Mouse (Mus musculus): ENCODE results near the gene Eral1. TPM values are rescaled to one million over a fixed set of nuclear protein-coding genes. Genes with fewer than 3 reads are reported as not detected.
"Not testable (repeated sequence)": the region's sequence is repeated elsewhere in the genome, so short reads cannot be mapped to it uniquely, and the experiment has no call there.

Gene Eral1
- total RNA-seq, 2 experiments from 2014 or later, result 5.0 to 6.7 TPM

DNA sequence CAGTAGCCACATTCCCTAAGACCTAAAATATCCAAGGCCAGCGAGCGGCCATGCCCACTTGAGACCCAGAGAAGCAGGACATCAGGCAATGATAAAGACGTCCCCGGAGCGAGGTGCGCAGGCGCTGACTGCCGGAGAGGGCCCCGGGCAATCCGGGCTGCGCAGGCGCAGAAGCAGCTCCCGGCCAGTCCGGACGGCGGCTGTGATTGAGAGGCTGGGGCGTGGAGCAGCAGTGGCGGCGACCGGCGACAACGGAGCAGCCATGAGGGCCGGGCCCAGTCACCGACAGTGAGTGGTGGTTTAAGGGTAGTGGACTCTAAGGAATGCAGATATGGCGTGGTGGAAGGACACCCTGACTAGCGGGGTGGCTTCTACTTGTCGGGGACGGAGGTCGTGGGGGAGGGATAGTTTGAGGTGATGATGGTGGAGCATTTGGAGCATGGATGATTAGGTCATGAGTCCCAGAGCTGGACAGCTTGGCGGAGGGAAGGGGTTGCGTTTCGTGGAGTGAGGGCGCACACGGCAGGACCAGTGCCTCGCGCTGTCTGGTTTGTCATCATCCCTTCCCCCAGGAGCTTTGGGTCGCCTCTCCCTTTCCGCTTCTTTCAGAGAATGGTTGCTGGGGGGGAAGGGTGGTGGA is 14.4 kb upstream of the Eral1 start, which contains the start of gene Fam222b:
TSS of gene Fam222b (plus strand) at position 157 of the 640 bp plus-strand sequence.
- ATAC-seq (replicated peaks; ENCODE audit: low FRiP score, poor library complexity, severe bottlenecking), result peak; percentile 99

DNA sequence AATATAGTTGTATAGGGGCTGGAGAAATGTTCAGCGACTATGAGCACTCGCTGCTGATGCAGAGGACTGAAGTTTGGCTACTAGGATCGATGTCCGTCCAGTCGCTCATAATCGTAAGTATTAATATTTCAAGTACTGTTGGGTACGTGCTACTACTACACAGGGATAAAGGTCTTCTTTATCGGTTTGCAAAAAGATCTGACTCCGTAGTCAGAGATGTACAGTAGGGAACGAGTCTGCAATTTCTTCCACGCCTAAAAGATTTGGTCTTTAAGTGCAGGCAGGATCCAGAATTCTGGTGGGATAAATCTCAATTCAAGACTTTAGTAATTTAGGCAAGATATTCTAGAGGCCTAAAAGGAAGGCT is 13.9 kb upstream of the Eral1 start:
- ATAC-seq (replicated peaks; ENCODE audit: low FRiP score, poor library complexity, severe bottlenecking), result peak; percentile 42; the same call in 1 of the 2 replicates

DNA sequence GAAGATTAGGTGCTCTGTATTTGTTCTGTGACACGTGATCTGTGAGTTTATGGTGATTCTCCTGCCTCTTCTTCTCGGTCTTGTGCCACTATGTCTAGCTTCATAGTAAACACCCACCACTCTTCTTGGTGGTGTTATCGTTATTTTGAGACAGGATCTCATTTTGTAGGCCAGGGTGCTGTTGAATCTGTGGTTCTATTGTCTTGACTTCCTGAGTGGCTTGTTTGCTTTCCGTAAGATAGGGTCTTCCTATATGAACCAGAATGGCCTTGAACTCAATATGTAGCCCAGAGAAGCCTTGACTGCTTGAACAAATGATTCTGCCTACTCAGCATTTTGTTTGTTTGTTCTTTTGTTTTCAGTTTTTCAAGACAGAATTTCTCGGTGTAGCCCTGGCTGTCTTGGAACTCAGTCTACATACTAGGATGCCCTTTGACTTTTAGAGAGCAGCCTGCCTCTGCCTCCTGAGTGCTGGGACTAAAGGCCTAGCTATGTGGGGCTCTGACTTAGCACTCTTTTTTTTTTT is 7.6 kb upstream of the Eral1 start:
- no peak for ATAC-seq (replicated peaks; ENCODE audit: low FRiP score, poor library complexity, severe bottlenecking)

DNA sequence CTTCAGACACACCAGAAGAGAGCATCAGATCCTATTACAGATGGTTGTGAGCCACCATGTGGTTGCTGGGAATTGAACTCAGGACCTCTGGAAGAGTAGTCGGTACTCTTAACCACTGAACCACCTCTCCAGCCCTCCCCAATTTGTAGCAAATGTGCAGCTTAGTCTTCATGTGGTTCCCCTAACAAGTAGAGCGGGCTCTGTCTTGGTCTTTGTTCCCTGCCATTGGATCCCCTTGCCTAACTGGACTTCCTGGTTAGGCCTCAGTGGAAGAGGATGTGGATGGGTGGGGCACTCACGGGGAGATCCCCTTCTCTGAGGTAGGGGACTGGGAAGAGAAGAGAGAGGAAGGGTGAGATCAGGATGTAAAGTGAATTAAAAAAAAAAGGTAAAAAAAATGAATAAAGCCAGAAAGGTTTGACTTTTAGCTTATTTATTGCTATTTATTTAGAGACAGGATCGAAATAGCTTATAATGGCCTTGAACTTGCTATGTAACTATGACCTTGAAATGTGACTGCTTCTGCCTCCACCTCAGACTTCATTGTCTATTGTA is 6.8 kb upstream of the Eral1 start:
- ATAC-seq (replicated peaks; ENCODE audit: low FRiP score, poor library complexity, severe bottlenecking), result no peak

DNA sequence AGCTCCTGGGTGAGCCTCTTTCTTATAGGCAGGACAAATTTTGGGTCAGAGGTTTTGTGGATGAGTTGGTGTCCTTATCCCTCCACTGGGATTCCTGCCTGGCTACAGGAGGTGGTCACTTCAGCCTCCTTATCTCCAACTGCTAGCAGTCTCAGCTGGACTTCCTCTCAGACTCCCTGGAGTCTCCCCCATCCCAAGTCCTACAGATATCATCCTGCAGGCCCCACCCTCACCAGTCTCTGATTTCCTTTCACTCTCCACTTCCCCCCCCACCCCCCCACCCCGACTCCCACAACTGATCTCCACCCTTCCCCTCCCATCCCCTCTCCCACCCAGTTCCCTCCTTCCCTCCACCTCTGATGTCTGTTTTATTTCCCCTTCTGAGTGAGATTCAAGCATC is 3.4 kb upstream of the Eral1 start:
- no peak for ATAC-seq (replicated peaks; ENCODE audit: low FRiP score, poor library complexity, severe bottlenecking)

DNA sequence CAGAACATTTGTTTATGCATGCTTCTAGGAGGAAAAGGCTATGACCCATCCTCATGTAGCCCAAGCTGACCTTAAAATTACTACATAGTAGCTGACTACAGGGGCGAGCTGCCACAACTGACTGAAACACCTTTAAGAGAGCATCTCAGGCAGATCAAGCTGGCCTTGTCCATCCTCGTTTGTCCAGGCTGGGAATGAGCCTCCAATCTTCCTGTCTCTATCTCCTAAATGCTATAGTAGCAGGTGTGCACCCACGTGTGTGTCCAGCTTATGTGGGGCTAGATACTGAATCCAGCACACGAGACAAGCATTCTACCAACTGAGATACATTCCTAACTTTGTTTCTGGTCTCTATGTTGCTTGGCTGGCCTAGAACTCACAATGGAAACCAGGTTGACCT is 5.5 kb downstream of the Eral1 start:
- peak; percentile 2 for ATAC-seq (replicated peaks; ENCODE audit: low FRiP score, poor library complexity, severe bottlenecking)

DNA sequence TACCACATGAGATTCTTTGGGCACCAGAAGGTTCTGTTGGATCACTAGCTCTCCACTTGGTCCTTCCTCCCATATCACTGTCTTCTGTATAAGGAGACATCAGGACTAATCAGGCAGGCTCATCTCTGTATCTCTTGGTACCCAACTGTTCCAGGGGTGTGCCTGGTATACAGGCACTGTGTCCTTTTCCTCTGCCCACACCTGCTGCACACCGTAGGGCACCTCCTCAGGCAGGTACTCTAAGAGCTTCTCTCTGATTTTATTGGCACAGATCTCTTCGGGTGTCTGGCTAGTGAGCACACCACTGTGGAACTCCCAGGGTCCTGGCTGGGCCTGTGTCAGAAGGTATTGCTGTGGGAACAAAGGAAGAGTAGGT is 5.9 kb downstream of the Eral1 start:
- ATAC-seq (replicated peaks; ENCODE audit: low FRiP score, poor library complexity, severe bottlenecking), result peak; percentile 39

DNA sequence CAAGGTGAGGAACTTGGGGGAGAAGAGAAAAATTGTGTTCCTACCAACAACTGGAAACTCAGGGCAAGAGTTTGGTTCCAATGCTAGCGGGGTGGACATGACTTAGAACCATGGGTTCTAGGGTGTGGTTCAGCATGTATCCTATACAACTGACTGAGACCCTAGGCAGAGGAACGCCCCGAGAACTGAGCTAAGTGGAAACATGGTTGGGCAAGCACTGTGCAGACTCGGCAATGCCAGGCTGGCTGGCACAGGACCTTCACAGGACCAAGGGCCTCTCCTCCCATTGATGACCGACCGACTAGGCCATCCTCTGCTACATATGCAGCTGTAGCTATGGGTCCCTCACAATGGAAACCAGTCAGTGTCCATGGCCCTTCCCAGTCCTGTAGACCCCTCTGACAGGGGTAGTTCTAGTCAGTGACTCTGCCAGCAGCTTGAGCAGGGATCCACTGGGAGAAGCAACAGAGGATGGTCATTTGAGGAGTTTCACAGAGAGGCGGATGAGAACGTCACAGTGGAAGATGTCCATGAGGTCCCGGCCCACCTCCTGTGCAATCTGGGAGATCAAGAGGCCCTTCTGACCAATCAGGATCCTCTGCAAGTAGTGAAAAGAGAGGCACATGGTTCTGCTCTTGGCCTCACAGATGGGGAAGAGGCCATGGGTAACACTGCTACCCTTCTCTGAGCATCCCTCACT is 6.5 kb downstream of the Eral1 start:
- peak; percentile 57 for ATAC-seq (replicated peaks; ENCODE audit: low FRiP score, poor library complexity, severe bottlenecking)

DNA sequence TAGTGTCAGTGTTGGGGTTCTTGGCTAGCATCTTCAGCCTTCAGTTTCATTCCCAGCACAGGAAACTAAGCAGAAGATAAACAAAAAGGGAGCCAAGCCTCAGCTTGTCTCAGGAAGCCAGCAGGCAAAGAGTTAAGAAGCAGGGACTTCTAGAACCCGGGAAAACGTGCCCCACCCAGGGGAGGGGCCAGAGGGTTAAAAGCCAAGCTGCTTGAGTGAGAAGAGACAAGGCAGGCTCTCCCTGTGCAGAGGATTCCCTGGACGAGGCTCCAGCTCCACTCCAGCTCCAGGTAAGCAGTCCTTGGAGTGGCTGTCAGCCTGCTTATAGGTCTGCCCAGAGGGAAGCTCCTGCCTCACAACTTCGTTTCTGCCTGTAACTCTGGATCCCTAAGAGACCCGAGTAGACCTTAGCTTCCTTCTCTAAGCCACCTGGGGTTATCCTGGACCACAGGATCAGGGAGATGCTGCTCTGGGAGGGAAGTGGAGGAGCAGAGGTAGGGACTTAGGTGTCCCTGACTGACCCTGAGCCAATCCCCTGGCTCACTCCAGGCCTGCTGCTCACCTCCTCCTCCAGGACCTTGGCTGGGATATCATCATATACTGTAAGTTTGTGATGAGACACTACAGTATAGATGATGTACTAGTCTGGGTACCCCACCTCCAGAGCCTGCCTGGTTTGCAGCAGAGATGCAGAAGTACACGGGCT is 7.6 kb downstream of the Eral1 start:
- ATAC-seq (replicated peaks; ENCODE audit: low FRiP score, poor library complexity, severe bottlenecking), result peak; percentile 40

DNA sequence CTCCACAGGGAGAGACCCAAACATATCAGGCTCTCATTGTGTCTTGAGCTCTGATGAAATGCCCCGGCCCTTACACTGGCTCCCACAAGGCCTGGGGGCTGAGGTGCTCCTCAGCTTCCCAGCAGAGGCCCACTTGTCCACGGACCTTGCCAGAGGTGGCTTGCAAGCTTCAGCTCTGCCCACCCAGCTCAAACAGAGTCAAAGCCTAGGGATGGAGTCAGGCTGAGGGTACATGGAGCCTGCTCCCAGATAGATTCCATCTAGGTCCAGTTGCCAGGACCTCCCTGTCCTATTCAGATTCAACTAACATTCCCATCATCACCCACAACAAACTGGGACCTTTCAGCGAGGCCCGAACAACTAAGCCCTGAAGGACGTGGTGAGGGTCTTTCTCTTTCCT is 8.2 kb downstream of the Eral1 start:
- ATAC-seq (replicated peaks; ENCODE audit: low FRiP score, poor library complexity, severe bottlenecking), result no peak

DNA sequence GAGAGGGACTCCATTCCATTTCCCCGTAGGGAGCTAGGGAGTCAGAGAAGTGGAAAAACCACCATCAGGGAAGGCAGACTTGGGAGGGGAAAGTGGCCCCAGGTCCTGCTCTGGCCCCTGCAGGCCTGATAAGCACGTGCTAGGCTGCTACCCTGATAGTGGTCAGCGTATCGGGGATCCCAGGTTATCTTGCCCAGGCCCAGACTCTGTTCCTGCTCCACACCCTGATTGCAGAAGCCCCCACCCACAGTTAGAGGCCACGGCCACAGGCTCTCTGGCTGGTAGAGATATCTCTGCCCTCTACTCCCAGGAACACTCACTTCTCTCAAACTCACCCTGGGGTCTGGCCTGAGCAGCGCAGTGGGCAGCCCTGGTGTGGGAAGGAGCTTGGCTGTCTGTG is 10.5 kb downstream of the Eral1 start:
- ATAC-seq (replicated peaks; ENCODE audit: low FRiP score, poor library complexity, severe bottlenecking), result peak; percentile 44

DNA sequence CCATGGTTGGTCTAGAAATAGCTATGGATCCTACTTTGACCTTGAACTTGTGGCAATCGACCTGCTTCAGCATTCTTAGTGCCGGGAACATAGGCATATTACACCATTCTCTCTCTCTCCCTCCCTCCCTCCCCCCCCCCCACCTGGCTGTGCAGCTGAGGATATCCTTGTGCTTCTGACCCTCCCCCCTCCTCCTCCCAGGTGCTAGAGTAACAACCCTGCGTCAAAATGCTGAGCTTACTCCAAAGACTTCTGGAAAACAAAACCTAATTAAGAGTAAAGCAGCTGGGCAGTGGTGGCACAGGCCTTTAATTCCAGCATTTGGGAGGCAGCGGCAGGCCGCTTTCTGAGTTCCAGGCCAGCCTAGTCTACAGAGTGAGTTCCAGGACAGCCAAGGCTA is 11.1 kb downstream of the Eral1 start:
- ATAC-seq (replicated peaks; ENCODE audit: low FRiP score, poor library complexity, severe bottlenecking), result no peak

DNA sequence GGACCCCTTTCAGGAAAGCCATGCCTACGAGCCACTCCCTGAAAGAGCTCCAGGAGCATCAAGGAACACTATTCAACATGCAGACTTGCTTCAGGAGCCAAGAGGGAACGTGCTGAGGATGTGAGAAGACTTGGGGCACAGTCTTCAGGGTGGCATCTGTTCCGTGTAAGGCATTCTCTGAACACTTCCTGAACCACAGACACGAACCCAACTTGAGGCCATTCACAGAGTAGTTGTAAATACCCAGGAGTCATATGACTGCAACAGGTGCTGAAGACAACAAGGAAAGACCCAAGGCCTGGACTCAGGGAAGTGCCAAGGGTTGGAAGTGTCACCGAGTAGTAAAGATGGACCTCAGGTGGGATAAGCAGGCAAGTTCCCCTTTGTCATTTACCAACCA is 12.6 kb downstream of the Eral1 start:
- ATAC-seq (replicated peaks; ENCODE audit: low FRiP score, poor library complexity, severe bottlenecking), result no peak

DNA sequence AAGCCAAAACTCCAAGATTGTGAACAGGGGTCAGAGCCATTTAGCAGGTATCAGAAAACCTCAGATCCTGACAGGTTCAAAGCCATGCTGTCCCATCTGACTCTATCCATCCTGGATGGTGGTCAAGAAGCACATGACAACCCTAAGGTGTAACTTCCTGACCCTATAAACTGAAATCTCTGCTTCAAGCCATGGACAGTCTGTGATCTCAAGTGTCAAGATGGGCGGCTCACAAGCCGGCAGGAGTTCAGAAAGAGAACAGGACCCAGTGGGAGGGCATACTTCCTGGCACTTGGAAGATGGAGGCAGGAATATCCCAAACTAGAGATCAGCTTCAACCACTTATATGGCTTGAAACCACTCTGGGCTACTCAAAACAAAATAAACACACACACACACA is 13.5 kb downstream of the Eral1 start:
- no peak for ATAC-seq (replicated peaks; ENCODE audit: low FRiP score, poor library complexity, severe bottlenecking)

DNA sequence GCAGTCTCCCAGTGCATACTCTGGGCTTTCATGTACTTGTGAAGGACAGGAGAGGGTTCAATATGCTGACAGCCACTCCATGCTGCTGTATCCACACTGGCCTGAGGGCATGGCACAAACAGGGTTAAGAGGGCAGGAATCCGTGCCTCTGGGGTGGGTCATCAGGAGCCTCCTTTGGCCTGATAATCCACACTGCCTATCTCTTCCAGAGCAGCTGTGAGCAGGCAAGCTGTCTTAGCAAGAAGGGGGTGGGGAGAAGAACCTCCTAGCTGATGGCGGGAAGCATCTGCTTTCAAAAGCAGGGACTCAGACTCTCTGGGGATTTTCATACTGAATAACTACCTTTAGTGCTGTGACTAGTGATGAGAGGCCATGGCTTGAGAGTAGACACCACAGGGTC is 14.3 kb downstream of the Eral1 start:
- peak; percentile 74 for ATAC-seq (replicated peaks; ENCODE audit: low FRiP score, poor library complexity, severe bottlenecking)

DNA sequence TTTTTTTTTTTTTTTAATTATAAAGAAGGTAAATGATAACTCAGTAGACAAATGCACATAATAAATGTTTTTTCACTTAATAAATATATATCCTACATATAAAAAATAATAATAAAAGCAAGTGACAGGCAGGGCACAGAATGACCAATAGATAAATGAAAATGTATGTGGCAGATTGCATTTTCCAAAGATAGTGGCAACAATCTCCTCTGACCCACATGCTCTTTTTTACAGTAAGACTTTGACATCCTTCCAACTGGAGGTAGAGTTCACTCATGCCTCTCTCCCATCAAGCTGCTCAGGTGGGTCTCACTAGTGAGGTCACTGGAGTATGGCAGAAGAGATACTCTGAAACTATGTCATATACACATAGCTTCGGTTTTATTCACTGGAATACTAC is 17.6 kb downstream of the Eral1 start:
- ATAC-seq (replicated peaks; ENCODE audit: low FRiP score, poor library complexity, severe bottlenecking), result no peak

DNA sequence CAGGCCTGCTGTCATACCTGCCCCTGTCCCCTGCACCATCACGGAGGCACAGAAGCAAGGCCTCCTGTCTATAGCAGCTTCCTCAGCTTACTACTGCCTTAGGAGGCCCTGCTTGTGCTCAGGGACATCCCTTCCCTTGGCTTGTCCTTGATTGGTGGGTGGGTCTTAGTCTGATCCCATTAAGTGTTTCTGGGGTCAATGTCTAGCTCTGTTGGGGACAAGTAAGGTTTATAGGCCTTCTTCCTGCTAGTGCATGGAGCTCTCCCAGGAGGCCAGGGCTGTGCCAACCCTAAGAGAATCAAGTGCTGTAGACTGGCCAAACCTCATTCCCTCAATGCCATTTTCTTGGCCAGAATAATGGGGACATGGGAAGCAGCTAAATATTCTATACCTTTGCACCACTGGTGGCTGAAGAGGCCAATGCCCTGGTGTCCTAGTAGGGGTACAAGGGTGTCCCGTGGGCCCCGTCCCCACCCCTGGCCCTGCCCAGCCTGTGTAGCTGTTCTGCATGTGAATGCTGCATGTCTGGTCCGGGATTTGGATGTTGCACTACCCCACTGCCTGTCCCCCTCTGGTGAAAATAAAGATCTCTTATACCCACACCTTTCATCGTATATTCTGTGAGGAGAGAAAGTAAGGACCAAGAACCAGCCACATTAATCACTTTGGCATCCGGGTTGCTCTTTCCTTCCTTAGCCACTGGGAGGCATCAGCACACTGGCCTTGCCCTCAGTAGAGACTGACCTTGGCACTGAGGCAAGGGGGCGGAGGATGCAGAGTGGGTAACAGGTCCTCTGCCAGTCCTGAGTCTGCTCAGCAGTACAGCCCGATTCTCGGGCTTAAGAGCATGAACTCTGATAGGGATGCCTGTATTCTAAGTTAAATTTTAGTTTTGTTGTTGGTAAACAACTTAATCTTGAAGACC is 20.1 kb downstream of the Eral1 start:
- peak; percentile 94 for ATAC-seq (replicated peaks; ENCODE audit: low FRiP score, poor library complexity, severe bottlenecking)

DNA sequence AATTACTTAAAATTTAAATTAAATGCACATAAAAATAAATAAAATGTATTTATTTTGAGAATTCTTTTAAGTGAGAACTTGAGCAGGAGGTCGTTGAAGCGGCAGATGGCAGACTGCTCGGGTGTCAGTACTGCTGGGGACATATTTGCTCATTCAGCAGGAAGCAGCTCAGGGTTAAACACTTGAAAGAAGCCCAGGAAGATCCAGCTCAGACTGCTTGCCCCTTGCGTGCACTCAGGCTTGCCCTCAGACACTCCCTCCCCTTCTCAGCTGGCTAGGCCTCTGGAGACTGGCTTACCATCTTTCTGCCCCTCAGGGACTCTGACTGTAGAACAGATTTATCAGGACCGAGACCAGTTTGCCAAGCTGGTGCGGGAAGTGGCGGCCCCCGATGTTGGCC is 23.2 kb downstream of the Eral1 start:
- ATAC-seq (replicated peaks; ENCODE audit: low FRiP score, poor library complexity, severe bottlenecking), result no peak

DNA sequence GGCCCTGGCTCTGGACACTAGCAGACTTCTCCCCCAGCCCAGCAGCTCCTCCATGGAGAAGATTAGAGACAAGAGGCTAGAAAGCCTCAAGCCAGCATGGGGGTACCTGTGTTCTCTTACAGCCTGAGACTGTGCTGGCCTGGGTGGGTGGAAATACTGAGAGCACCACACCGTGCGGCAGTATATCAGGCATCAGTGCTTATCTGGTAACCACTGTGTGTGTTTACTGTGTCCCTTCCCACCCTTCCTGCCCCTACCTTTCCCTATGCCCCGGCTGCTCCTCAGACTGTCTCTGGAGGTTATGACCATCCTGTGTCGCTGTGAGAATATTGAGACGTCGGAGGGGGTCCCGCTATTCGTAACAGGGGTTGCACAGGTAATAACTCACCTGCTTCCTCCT is 27.1 kb downstream of the Eral1 start:
- ATAC-seq (replicated peaks; ENCODE audit: low FRiP score, poor library complexity, severe bottlenecking), result no peak

DNA sequence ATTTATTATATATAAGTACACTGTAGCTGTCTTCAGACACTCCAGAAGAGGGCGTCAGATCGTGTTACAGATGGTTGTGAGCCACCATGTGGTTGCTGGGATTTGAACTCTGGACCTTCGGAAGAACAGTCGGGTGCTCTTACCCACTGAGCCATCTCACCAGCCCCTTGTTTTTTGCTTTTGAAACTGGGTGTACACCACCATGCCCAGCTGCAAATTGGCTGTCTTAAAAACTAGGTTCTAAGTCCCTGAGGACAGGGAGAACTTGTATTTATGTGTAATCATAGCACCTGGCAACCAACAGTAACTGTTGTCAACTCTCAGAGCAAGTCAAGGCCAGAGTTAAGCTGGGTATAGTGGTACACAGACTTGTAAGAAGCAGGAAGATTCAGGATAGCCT is 31.5 kb downstream of the Eral1 start:
- not testable (repeated sequence) for ATAC-seq (replicated peaks; ENCODE audit: low FRiP score, poor library complexity, severe bottlenecking)
